Mouse (Mus musculus): ENCODE measurements at regions not wholly inside any gene's neighbourhood (a gene's known extent, or its start where the extent isn't known, plus 50 kb on each side); places are given as distances from the start of the nearest gene placed in this dataset.
A peak's percentile ranks its signal among the peaks of the same experiment; 100 is the strongest.

- Histone ChIP-seq H3K36me3 (ENCODE audit: insufficient read depth, low read length) (no peaks in the 10 kb centered on the region), H3K27me3 (ENCODE audit: insufficient read depth, low read length) (no peaks in the 10 kb centered on the region), H3K4me2 (ENCODE audit: low read depth, low read length) (no peak overlapping the region), H3K27ac (no peak overlapping the region), H3K9ac (replicated peaks; ENCODE audit: low read length) (no peak overlapping the region), H3K9me3 (ENCODE audit: low read length) (no peaks in the 10 kb centered on the region), H3K4me3 (ENCODE audit: low read length) (no peak overlapping the region), H3K4me1 (ENCODE audit: insufficient read depth, low read length) (no peaks in the 10 kb centered on the region)
- DNase-seq (ENCODE audit: low spot score) (no peak), ATAC-seq (no peak)
- no peak for TF ChIP-seq CTCF (IDR thresholded peaks at IDR 0.05; ENCODE audit: low read depth)
- 65% methylated on average over 4 of the region's 4 CpGs for whole genome bisulfite sequencing
These were observed 53.4 kb upstream of the Nab1 start for GRCm38 (mm10) chr1:52553871-52554270.

- Histone ChIP-seq H3K9ac (replicated peaks; ENCODE audit: low read length) (no peak overlapping the region), H3K27ac (no peak overlapping the region), H3K9me3 (ENCODE audit: low read length) (no peaks in the 10 kb centered on the region), H3K4me1 (ENCODE audit: insufficient read depth, low read length) (no peaks in the 10 kb centered on the region), H3K4me2 (ENCODE audit: low read depth, low read length) (no peak overlapping the region), H3K36me3 (ENCODE audit: insufficient read depth, low read length) (no peaks in the 10 kb centered on the region), H3K27me3 (ENCODE audit: insufficient read depth, low read length) (no peaks in the 10 kb centered on the region), H3K4me3 (ENCODE audit: low read length) (no peak overlapping the region)
- WGBS = 46% methylated on average over 6 of the region's 6 CpGs
- DNase-seq (ENCODE audit: low spot score) (no peak), ATAC-seq (no peak)
- no peak for TF ChIP-seq CTCF (IDR thresholded peaks at IDR 0.05; ENCODE audit: low read depth)
These were observed 64.7 kb upstream of the Nemp2 start for GRCm38 (mm10) chr1:52565812-52566211.

- DNase-seq (ENCODE audit: low spot score) (no peak), ATAC-seq (no peak)
- H3K9ac ChIP-seq (replicated peaks; ENCODE audit: low read length) = no peak overlapping the region
- WGBS = 80% methylated on average over 5 of the region's 5 CpGs
- no peak overlapping the region for H3K27ac ChIP-seq
- H3K9me3 ChIP-seq (ENCODE audit: low read length) = no peaks in the 10 kb centered on the region
- no peaks in the 10 kb centered on the region for H3K27me3 ChIP-seq (ENCODE audit: insufficient read depth, low read length)
- H3K36me3 ChIP-seq (ENCODE audit: insufficient read depth, low read length) = no peaks in the 10 kb centered on the region
- H3K4me1 ChIP-seq (ENCODE audit: insufficient read depth, low read length) = no peaks in the 10 kb centered on the region
- H3K4me3 ChIP-seq (ENCODE audit: low read length) = no peak overlapping the region
- no peak for TF ChIP-seq CTCF (IDR thresholded peaks at IDR 0.05; ENCODE audit: low read depth)
- H3K4me2 ChIP-seq (ENCODE audit: low read depth, low read length) = no peak overlapping the region
These were observed 58.8 kb upstream of the Nemp2 start for GRCm38 (mm10) chr1:52571674-52572073.

- ATAC-seq (peak; percentile 70), DNase-seq (ENCODE audit: low spot score) (peak; percentile 59)
- TF ChIP-seq CTCF (IDR thresholded peaks at IDR 0.05; ENCODE audit: low read depth) = no peak
- Histone ChIP-seq H3K4me3 (ENCODE audit: low read length) (no peak overlapping the region), H3K9ac (replicated peaks; ENCODE audit: low read length) (no peak overlapping the region), H3K36me3 (ENCODE audit: insufficient read depth, low read length) (no peaks in the 10 kb centered on the region), H3K4me2 (ENCODE audit: low read depth, low read length) (no peak overlapping the region), H3K27me3 (ENCODE audit: insufficient read depth, low read length) (no peaks in the 10 kb centered on the region), H3K4me1 (ENCODE audit: insufficient read depth, low read length) (peaks cover 8% of the 10 kb centered on the region; the same call in 1 of the 2 replicates), H3K27ac (peak overlapping the region; percentile 45; the same call in 1 of the 2 replicates), H3K9me3 (ENCODE audit: low read length) (no peaks in the 10 kb centered on the region)
- 47% methylated on average over 5 of the region's 5 CpGs for WGBS
These were observed 52.0 kb upstream of the Nemp2 start for GRCm38 (mm10) chr1:52578298-52579056.

GRCm38 (mm10) chr1:52580132-52580896, 50.2 kb upstream of the Nemp2 start:
- 0 out of 2 replicates have a peak, but pooled peaks have one; percentile 40 for ATAC-seq
- no peaks in the 10 kb centered on the region for H3K9me3 ChIP-seq (ENCODE audit: low read length)
- H3K36me3 ChIP-seq (ENCODE audit: insufficient read depth, low read length) = no peaks in the 10 kb centered on the region
- no peak overlapping the region for H3K4me3 ChIP-seq (ENCODE audit: low read length)
- H3K4me2 ChIP-seq (ENCODE audit: low read depth, low read length) = no peak overlapping the region
- H3K4me1 ChIP-seq (ENCODE audit: insufficient read depth, low read length) = peaks cover 8% of the 10 kb centered on the region; the same call in 1 of the 2 replicates
- WGBS = 91% methylated on average over 4 of the region's 4 CpGs
- H3K27ac ChIP-seq = no peak overlapping the region
- no peaks in the 10 kb centered on the region for H3K27me3 ChIP-seq (ENCODE audit: insufficient read depth, low read length)
- TF ChIP-seq CTCF (IDR thresholded peaks at IDR 0.05; ENCODE audit: low read depth) = no peak
- no peak for DNase-seq (ENCODE audit: low spot score)
- H3K9ac ChIP-seq (replicated peaks; ENCODE audit: low read length) = no peak overlapping the region

Data from hindbrain, postnatal 0 days (tissue).